ENCODE assay signal across 12 mouse cellular contexts in the genomic region with DNA sequence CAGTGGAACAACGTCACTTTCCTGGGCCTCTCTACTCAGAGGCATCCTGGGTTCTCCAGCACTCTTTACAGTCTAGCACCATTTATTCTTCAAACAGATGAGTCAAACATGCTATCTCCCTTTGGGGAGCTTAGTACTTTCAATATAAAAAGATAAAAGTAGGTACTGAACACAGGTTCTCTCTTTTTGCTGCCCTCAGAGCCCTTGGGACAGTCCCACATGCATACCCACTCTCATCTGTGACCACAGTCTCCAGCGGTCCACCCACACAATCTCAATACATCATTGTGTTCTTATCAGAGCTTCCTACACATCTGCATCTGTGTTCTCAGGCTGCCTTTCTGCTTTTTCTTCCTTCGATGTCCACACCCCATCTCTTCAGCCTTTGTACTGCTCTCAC. TPM values are rescaled to one million over a fixed set of nuclear protein-coding genes. Genes with fewer than 3 reads are reported as not detected.
"Had no signal": no experiment of that assay in that cellular context is flagged by ENCODE, and none has a peak within 500 bp of the region (broad histone marks: within the 10 kb centered on the region; RNA-seq: fewer than 3 reads in every experiment).

No protein-coding gene starts in this region.

- DNase-seq: kidney, adult 2 months; kidney, postnatal 25 days; layer of hippocampus, adult 9-11 months; layer of hippocampus, postnatal 36 days; left cerebral cortex, postnatal 4 days; lung, adult 18-20 months; retina, postnatal 1 day; thymus, postnatal 36 days had no signal

- H3K27me3 ChIP-seq: limb, embryonic 13.5 days; midbrain, embryonic 12.5 days; neural tube, embryonic 12.5 days had no signal

- H3K36me3 ChIP-seq: limb, embryonic 13.5 days; midbrain, embryonic 12.5 days; neural tube, embryonic 12.5 days had no signal

RNA-seq across cellular contexts. Expression of a gene that starts 14.4 kb away (rescaled TPM):
- polyA plus RNA-seq: lung, embryonic 16.5 days; midbrain, embryonic 12.5 days; neural tube, embryonic 12.5 days had no signal
